Mouse (Mus musculus): ENCODE data around the gene Parva.

GRCm38 (mm10) chr7:112472024-112472707 is 44.9 kb downstream of the Parva start:
- TF ChIP-seq CTCF (IDR thresholded peaks at IDR 0.05; ENCODE audit: borderline replicate concordance, insufficient read depth, low read length) (no peak), POLR2A (IDR thresholded peaks at IDR 0.05; ENCODE audit: low read depth, low read length) (no peak)

Measured in embryonic fibroblast, embryonic 13.5 days (primary cell).